Mouse (Mus musculus): ENCODE data around the gene Pars2. TPM values are rescaled to one million over a fixed set of nuclear protein-coding genes. Genes with fewer than 3 reads are reported as not detected.

Gene Pars2
- polyA plus RNA-seq, 1 experiment from 2014 or later, result 5.2 TPM

GRCm38 (mm10) chr4:106666546-106666945 lies 15.7 kb downstream of the Pars2 start:
- Histone ChIP-seq H3K9ac (no peak overlapping the region), H3K36me3 (replicated peaks) (peaks cover 100% of the 10 kb centered on the region), H3K27me3 (no peaks in the 10 kb centered on the region), H3K4me2 (no peak overlapping the region), H3K4me1 (replicated peaks) (no peaks in the 10 kb centered on the region), H3K9me3 (replicated peaks) (no peaks in the 10 kb centered on the region), H3K4me3 (replicated peaks) (no peak overlapping the region), H3K27ac (replicated peaks) (no peak overlapping the region)
- ATAC-seq (ENCODE audit: insufficient read depth), result no peak
- 80% methylated on average over 2 of the region's 2 CpGs for WGBS (ENCODE audit: insufficient replicate concordance)

GRCm38 (mm10) chr4:106676749-106677148 lies 25.9 kb downstream of the Pars2 start:
- Histone ChIP-seq H3K4me3 (replicated peaks) (no peak overlapping the region), H3K27me3 (no peaks in the 10 kb centered on the region), H3K9ac (no peak overlapping the region), H3K4me2 (no peak overlapping the region), H3K36me3 (replicated peaks) (peaks cover 54% of the 10 kb centered on the region), H3K4me1 (replicated peaks) (peaks cover 42% of the 10 kb centered on the region), H3K27ac (replicated peaks) (no peak overlapping the region), H3K9me3 (replicated peaks) (no peaks in the 10 kb centered on the region)
- 73% methylated on average over 5 of the region's 5 CpGs for WGBS (ENCODE audit: insufficient replicate concordance)
- no peak for ATAC-seq (ENCODE audit: insufficient read depth)

GRCm38 (mm10) chr4:106678442-106679118 lies 27.7 kb downstream of the Pars2 start, which contains the start of gene Ttc4:
Gene Ttc4, minus strand, starts transcription at chr4:106678944.
- Histone ChIP-seq H3K27me3 (peaks cover 2% of the 10 kb centered on the region; the same call in 1 of the 2 replicates), H3K9ac (peak within 1 kb of the TSS; percentile 96), H3K27ac (replicated peaks) (peak within 1 kb of the TSS; percentile 78), H3K4me1 (replicated peaks) (peaks cover 42% of the 10 kb centered on the region), H3K9me3 (replicated peaks) (no peaks in the 10 kb centered on the region), H3K36me3 (replicated peaks) (peaks cover 35% of the 10 kb centered on the region), H3K4me2 (peak within 1 kb of the TSS; percentile 76), H3K4me3 (replicated peaks) (peak within 1 kb of the TSS; percentile 95)
- WGBS (ENCODE audit: insufficient replicate concordance), result under 1% methylated on average over 43 of the region's 43 CpGs
- ATAC-seq (ENCODE audit: insufficient read depth), result peak; percentile 100

- no peaks in the 10 kb centered on the region for H3K9me3 ChIP-seq (replicated peaks)
- peaks cover 30% of the 10 kb centered on the region for H3K36me3 ChIP-seq (replicated peaks)
- H3K4me3 ChIP-seq (replicated peaks), result peak overlapping the region; percentile 95
- peaks cover 42% of the 10 kb centered on the region for H3K4me1 ChIP-seq (replicated peaks)
- H3K9ac ChIP-seq, result no peak overlapping the region
- no peak; the same call in 1 of the 2 replicates for ATAC-seq (ENCODE audit: insufficient read depth)
- 32% methylated on average over 3 of the region's 3 CpGs for WGBS (ENCODE audit: insufficient replicate concordance)
- peak overlapping the region; percentile 52 for H3K27ac ChIP-seq (replicated peaks)
- H3K4me2 ChIP-seq, result peak overlapping the region; percentile 76
- peaks cover 5% of the 10 kb centered on the region; the same call in 1 of the 2 replicates for H3K27me3 ChIP-seq
Measured at GRCm38 (mm10) chr4:106679152-106679551, 28.3 kb downstream of the Pars2 start.

- no peak overlapping the region for H3K9ac ChIP-seq
- ATAC-seq (ENCODE audit: insufficient read depth), result no peak
- H3K27ac ChIP-seq (replicated peaks), result no peak overlapping the region
- peaks cover 12% of the 10 kb centered on the region for H3K36me3 ChIP-seq (replicated peaks)
- no peak overlapping the region for H3K4me3 ChIP-seq (replicated peaks)
- peaks cover 41% of the 10 kb centered on the region for H3K4me1 ChIP-seq (replicated peaks)
- 41% methylated on average over 2 of the region's 2 CpGs for WGBS (ENCODE audit: insufficient replicate concordance)
- no peaks in the 10 kb centered on the region for H3K9me3 ChIP-seq (replicated peaks)
- H3K4me2 ChIP-seq, result peak overlapping the region; percentile 20; the same call in 1 of the 2 replicates
- H3K27me3 ChIP-seq, result peaks cover 5% of the 10 kb centered on the region; the same call in 1 of the 2 replicates
Measured at GRCm38 (mm10) chr4:106680955-106681354, 30.1 kb downstream of the Pars2 start.

- no peak overlapping the region for H3K9ac ChIP-seq
- H3K4me1 ChIP-seq (replicated peaks), result peaks cover 12% of the 10 kb centered on the region
- H3K27me3 ChIP-seq, result peaks cover 18% of the 10 kb centered on the region
- no peak overlapping the region for H3K4me3 ChIP-seq (replicated peaks)
- no peaks in the 10 kb centered on the region for H3K9me3 ChIP-seq (replicated peaks)
- H3K27ac ChIP-seq (replicated peaks), result 0 out of 2 replicates have a peak overlapping the region, but pooled peaks have one; percentile 3
- 22% methylated on average over 3 of the region's 3 CpGs for WGBS (ENCODE audit: insufficient replicate concordance)
- no peaks in the 10 kb centered on the region for H3K36me3 ChIP-seq (replicated peaks)
- no peak overlapping the region for H3K4me2 ChIP-seq
- peak; percentile 72 for ATAC-seq (ENCODE audit: insufficient read depth)
Measured at GRCm38 (mm10) chr4:106688636-106689296, 37.9 kb downstream of the Pars2 start.

GRCm38 (mm10) chr4:106693841-106694430 lies 43.1 kb downstream of the Pars2 start:
- no peaks in the 10 kb centered on the region for H3K9me3 ChIP-seq (replicated peaks)
- H3K36me3 ChIP-seq (replicated peaks), result no peaks in the 10 kb centered on the region
- no peak overlapping the region for H3K4me3 ChIP-seq (replicated peaks)
- H3K27ac ChIP-seq (replicated peaks), result no peak overlapping the region
- H3K9ac ChIP-seq, result no peak overlapping the region
- no peak for ATAC-seq (ENCODE audit: insufficient read depth)
- 68% methylated on average over 15 of the region's 15 CpGs for WGBS (ENCODE audit: insufficient replicate concordance)
- no peak overlapping the region for H3K4me2 ChIP-seq
- peaks cover 32% of the 10 kb centered on the region for H3K27me3 ChIP-seq
- H3K4me1 ChIP-seq (replicated peaks), result peaks cover 3% of the 10 kb centered on the region

- ATAC-seq (ENCODE audit: insufficient read depth), result no peak
- peaks cover 30% of the 10 kb centered on the region for H3K27me3 ChIP-seq
- 15% methylated on average over 9 of the region's 9 CpGs for WGBS (ENCODE audit: insufficient replicate concordance)
Measured at GRCm38 (mm10) chr4:106699989-106700388, 49.1 kb downstream of the Pars2 start.

GRCm38 (mm10) chr4:106700798-106701197 lies 49.9 kb downstream of the Pars2 start:
- H3K36me3 ChIP-seq (replicated peaks), result no peaks in the 10 kb centered on the region
- no peak overlapping the region for H3K4me3 ChIP-seq (replicated peaks)
- no peak overlapping the region for H3K27ac ChIP-seq (replicated peaks)
- H3K4me2 ChIP-seq, result no peak overlapping the region
- H3K9me3 ChIP-seq (replicated peaks), result no peaks in the 10 kb centered on the region
- no peaks in the 10 kb centered on the region for H3K4me1 ChIP-seq (replicated peaks)
- no peak for ATAC-seq (ENCODE audit: insufficient read depth)
- peaks cover 26% of the 10 kb centered on the region for H3K27me3 ChIP-seq
- 51% methylated on average over 4 of the region's 4 CpGs for WGBS (ENCODE audit: insufficient replicate concordance)
- H3K9ac ChIP-seq, result no peak overlapping the region

More at GRCm38 (mm10) chr4:106699989-106700388, 49.1 kb downstream of the Pars2 start:
- H3K4me1 ChIP-seq (replicated peaks), result no peaks in the 10 kb centered on the region
- H3K27ac ChIP-seq (replicated peaks), result no peak overlapping the region
- no peak overlapping the region for H3K4me3 ChIP-seq (replicated peaks)
- no peaks in the 10 kb centered on the region for H3K36me3 ChIP-seq (replicated peaks)
- H3K9me3 ChIP-seq (replicated peaks), result no peaks in the 10 kb centered on the region
- no peak overlapping the region for H3K9ac ChIP-seq
- no peak overlapping the region for H3K4me2 ChIP-seq

GRCm38 (mm10) chr4:106703956-106704355 lies 53.1 kb downstream of the Pars2 start:
- no peaks in the 10 kb centered on the region for H3K9me3 ChIP-seq (replicated peaks)
- H3K27me3 ChIP-seq, result peaks cover 27% of the 10 kb centered on the region
- 65% methylated on average over 10 of the region's 10 CpGs for WGBS (ENCODE audit: insufficient replicate concordance)
- no peaks in the 10 kb centered on the region for H3K36me3 ChIP-seq (replicated peaks)
- no peak for ATAC-seq (ENCODE audit: insufficient read depth)
- no peak overlapping the region for H3K9ac ChIP-seq
- H3K4me2 ChIP-seq, result no peak overlapping the region
- no peaks in the 10 kb centered on the region; the same call in 1 of the 2 replicates for H3K4me1 ChIP-seq (replicated peaks)
- no peak overlapping the region for H3K4me3 ChIP-seq (replicated peaks)
- no peak overlapping the region for H3K27ac ChIP-seq (replicated peaks)

GRCm38 (mm10) chr4:106704416-106704815 lies 53.5 kb downstream of the Pars2 start:
- peaks cover 32% of the 10 kb centered on the region for H3K27me3 ChIP-seq
- H3K9me3 ChIP-seq (replicated peaks), result no peaks in the 10 kb centered on the region
- no peaks in the 10 kb centered on the region; the same call in 1 of the 2 replicates for H3K4me1 ChIP-seq (replicated peaks)
- no peaks in the 10 kb centered on the region for H3K36me3 ChIP-seq (replicated peaks)
- no peak overlapping the region for H3K9ac ChIP-seq
- no peak overlapping the region for H3K4me3 ChIP-seq (replicated peaks)
- H3K4me2 ChIP-seq, result no peak overlapping the region
- 71% methylated on average over 11 of the region's 11 CpGs for WGBS (ENCODE audit: insufficient replicate concordance)
- no peak overlapping the region for H3K27ac ChIP-seq (replicated peaks)
- ATAC-seq (ENCODE audit: insufficient read depth), result no peak

All from liver, embryonic 15.5 days (tissue).